Mouse (Mus musculus) common myeloid progenitor, adult 5-6 weeks (primary cell): ENCODE measurements around the gene Cela3b. TPM values are rescaled to one million over a fixed set of nuclear protein-coding genes. Genes with fewer than 3 reads are reported as not detected.

ENCODE experiments used
- ATAC-seq: replicated peaks from 2 replicates; pipeline ENCODE4 v1.8.0; 2016; ENCODE audit warnings: low read depth, mild to moderate bottlenecking, moderate TSS enrichment, inconsistent platforms; ENCODE audit not compliant: poor library complexity, severe bottlenecking
- total RNA-seq: library from RNA; stranded (forward); fragments of 200-1000, 187-1606 nt; gene quantifications from 2 replicates; pipeline ENCODE4 v1.2.3, GENCODE M21; 2017

Cela3b gene
- total RNA-seq, 1 experiment from 2014 or later = not detected

- no peak for ATAC-seq
These were observed 34.9 kb upstream of the Cela3b start for GRCm38 (mm10) chr4:137465125-137465787.

- ATAC-seq = no peak
These were observed 31.8 kb upstream of the Cela3b start for GRCm38 (mm10) chr4:137461981-137462690.

GRCm38 (mm10) chr4:137461217-137461616, 30.9 kb upstream of the Cela3b start:
- no peak for ATAC-seq

- no peak for ATAC-seq
These were observed 30.3 kb upstream of the Cela3b start for GRCm38 (mm10) chr4:137460676-137461075.

GRCm38 (mm10) chr4:137458861-137459260, 28.5 kb upstream of the Cela3b start:
- no peak for ATAC-seq

- no peak for ATAC-seq
These were observed 28.0 kb upstream of the Cela3b start for GRCm38 (mm10) chr4:137458310-137458709.

GRCm38 (mm10) chr4:137457292-137457691, 27.0 kb upstream of the Cela3b start:
- peak; percentile 29; the same call in 1 of the 2 replicates for ATAC-seq

DNA sequence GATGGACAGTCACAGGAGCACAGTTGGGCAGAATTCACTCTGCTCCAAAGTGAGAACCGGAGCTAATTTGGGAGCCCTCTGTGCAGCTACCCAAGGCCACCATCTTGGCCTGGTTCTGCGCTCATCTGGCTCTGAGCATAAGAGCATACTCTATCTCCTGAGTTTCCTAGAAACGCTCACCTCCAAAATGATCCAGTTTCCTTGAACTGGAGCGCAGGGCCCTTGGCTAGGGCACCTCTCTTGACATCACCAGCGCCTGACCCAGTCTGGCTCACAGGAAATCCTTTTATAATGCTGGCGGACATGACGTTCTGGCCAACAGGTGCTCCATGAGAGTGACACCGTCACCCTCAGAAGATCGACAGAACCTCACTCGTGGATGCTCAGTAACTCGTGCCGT, 26.2 kb upstream of the Cela3b start:
- ATAC-seq = no peak

DNA sequence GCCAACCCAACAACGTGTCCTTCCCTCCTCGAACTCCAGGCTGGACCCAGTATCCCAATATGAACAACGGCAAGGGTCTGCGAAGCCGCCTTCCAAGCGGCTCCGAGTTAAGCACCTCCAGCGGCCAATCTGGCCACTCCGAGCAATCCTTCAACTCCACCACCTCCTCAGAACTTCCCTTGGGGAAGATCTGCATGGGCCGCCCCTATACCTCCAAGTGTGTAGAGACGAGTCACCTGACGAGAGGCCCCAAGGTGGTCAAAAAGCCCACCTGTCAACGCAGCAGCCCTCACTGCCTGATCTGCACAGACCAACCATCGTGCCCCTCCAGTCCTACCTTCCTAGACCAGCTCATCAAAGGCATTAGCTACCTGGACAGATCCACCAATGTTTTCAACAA, 24.2 kb upstream of the Cela3b start:
- no peak for ATAC-seq

DNA sequence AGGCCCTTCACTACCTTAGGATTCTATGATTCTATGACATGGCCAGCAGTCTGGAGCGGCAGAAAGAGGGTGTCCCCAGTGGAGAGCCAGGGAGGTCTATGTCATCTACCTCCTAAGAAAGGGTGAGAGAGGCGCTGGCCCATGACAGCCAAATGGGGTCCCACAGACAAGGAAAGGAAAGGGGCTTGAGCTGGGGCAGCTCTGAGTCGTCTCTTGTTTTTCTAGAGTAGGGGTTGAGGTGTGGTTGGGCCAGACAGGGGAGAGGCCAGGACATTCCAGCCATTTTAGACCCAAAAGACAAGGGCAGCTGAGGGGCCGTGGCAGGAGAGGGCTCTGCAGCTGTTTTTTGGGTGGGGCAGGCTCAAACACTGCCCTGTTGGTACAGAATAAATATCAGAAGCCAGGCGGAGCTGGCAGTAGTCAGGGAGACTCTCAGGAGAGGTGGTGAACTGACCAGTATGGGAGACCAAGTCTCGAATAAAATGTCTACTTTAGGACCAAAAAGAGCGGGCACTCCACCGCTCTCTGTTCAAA, 23.0 kb upstream of the Cela3b start, which contains the start of gene 1700013G24Rik:
1700013G24Rik (plus strand) TSS at position 51 of the 534 bp plus-strand sequence.
- ATAC-seq = no peak

- no peak for ATAC-seq
These were observed 21.9 kb upstream of the Cela3b start for GRCm38 (mm10) chr4:137452190-137452589.

DNA sequence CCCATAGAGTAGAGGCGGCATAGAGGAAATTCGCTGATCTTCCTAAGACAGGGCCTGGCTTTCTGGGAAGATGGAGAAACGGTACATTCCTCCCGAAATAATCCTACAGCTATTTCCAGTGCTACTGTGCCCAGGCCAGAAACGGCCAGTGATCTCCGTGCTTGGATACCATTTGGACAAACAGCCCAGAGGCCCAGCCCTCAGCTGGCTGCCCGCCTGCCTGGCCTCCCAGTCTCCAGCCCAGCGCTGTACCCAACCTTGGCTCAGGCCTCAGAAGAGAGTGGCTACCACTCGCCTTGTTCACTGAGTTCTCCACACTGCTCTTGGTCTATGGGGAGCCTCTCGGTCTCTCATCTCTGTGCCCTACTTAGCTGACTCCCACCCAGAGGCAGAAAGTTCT, 19.4 kb upstream of the Cela3b start:
- no peak for ATAC-seq

- ATAC-seq = no peak
These were observed 18.8 kb upstream of the Cela3b start for GRCm38 (mm10) chr4:137449132-137449531.

GRCm38 (mm10) chr4:137448641-137449040, 18.3 kb upstream of the Cela3b start:
- no peak for ATAC-seq

DNA sequence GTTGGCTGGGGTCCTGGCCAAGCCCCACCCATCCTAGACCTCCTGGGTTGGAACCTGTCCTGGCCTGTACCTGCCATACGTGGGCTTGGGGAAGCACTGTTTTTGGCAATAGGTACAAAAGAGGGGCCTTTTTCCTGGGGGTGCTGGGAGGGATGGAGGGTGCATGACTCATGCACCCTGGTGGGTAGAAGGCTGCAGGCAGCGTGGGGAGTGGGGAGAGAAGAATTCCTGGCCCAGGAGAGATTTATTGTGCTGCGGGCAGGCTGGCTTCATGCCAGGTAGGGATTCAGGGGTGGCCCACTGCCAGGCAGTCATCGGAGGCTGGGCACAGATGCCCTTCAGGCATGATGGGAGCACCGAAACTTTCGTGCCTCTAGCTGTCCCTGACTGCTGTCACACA, 17.9 kb upstream of the Cela3b start:
- no peak for ATAC-seq

GRCm38 (mm10) chr4:137447363-137448196, 17.2 kb upstream of the Cela3b start:
- no peak; the same call in 1 of the 2 replicates for ATAC-seq

DNA sequence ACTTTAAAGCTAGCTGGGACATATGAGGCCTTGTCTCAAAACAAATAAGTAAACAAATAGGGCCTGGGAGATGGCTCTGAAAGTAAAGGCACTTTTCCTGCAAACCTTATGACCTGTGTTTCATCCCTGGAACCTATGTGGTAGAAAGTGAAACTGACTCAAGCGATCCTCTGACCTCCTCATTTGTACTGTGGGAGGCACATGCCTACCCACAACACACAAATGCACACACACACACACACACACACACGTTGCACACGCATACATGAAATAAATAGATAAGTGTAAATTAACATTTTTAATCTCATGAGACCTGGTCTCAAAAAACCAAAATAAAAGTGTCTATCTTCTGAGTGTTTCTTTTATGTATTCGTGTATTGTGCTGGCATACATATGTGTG, 15.5 kb upstream of the Cela3b start:
- ATAC-seq = no peak

GRCm38 (mm10) chr4:137443625-137444024, 13.3 kb upstream of the Cela3b start:
- peak; percentile 50; the same call in 1 of the 2 replicates for ATAC-seq

GRCm38 (mm10) chr4:137441332-137441731, 11.0 kb upstream of the Cela3b start:
- ATAC-seq = no peak

- peak; percentile 89 for ATAC-seq
These were observed 8.5 kb upstream of the Cela3b start for GRCm38 (mm10) chr4:137438842-137439241.
